In genomic region chr2:74380574-74381287, GRCm38 (mm10) we compare ENCODE assay signal across 26 mouse cellular contexts.
DNase-seq lines count a peak whose midpoint lies in the region; ATAC-seq and TF ChIP-seq lines count a peak whose summit lies in the region.
"Had no signal": no experiment of that assay in that cellular context is flagged by ENCODE, and none has a peak within 500 bp of the region (broad histone marks: within the 10 kb centered on the region; RNA-seq: fewer than 3 reads in every experiment).

No protein-coding gene starts in this region.

- no peak for TF ChIP-seq POLR2A in kidney, adult 2 months (IDR thresholded peaks at IDR 0.05; ENCODE audit: low read depth, low read length)

- no peak for ATAC-seq in kidney, embryonic 14.5 days (ENCODE audit: low FRiP score, low TSS enrichment)
- ATAC-seq in erythroid progenitor cell, adult 5-6 weeks (replicated peaks; ENCODE audit: low FRiP score, poor library complexity, severe bottlenecking) = no peak
- ATAC-seq: forebrain, embryonic 16.5 days; hindbrain, embryonic 16.5 days; midbrain, embryonic 15.5 days; Patski had no signal

- no peak for TF ChIP-seq CTCF in kidney, adult 2 months (conservative IDR thresholded peaks at IDR 0.05; ENCODE audit: insufficient read depth, insufficient read length, low read depth, low read length)

- 26% methylated on average over 7 of the region's 7 CpGs for WGBS in kidney, adult 2 months
- WGBS in kidney, embryonic 14.5 days = 21% methylated on average over 7 of the region's 7 CpGs
- WGBS in limb, embryonic 10.5 days = 26% methylated on average over 7 of the region's 7 CpGs
- WGBS in heart, embryonic 10.5 days = 75% methylated on average over 7 of the region's 7 CpGs

- H3K4me1 ChIP-seq in kidney, adult 2 months (ENCODE audit: control insufficient read depth, insufficient read depth, low read length) = no peaks in the 10 kb centered on the region
- no peaks in the 10 kb centered on the region for H3K4me1 ChIP-seq in kidney, embryonic 14.5 days (ENCODE audit: control insufficient read depth, insufficient read depth, low read length)
- peaks cover 26% of the 10 kb centered on the region for H3K4me1 ChIP-seq in limb, embryonic 10.5 days
- no peaks in the 10 kb centered on the region for H3K4me1 ChIP-seq in heart, embryonic 10.5 days
- H3K4me1 ChIP-seq: embryonic facial prominence, embryonic 13.5 days; heart, embryonic 15.5 days; liver, embryonic 15.5 days; lung, embryonic 15.5 days; midbrain, embryonic 10.5 days; midbrain, embryonic 15.5 days had no signal

- H3K9ac ChIP-seq in kidney, embryonic 14.5 days (ENCODE audit: low read depth, low read length) = no peak overlapping the region
- H3K9ac ChIP-seq: embryonic facial prominence, embryonic 13.5 days; heart, embryonic 15.5 days; liver, embryonic 15.5 days; lung, embryonic 15.5 days; midbrain, embryonic 15.5 days had no signal

- H3K4me3 ChIP-seq in kidney, adult 2 months (ENCODE audit: insufficient read depth, low read depth, low read length) = no peak overlapping the region
- H3K4me3 ChIP-seq in kidney, embryonic 14.5 days (ENCODE audit: low read length) = no peak overlapping the region
- 0 out of 2 replicates have a peak overlapping the region, but pooled peaks have one; percentile 3 for H3K4me3 ChIP-seq in limb, embryonic 10.5 days
- H3K4me3 ChIP-seq in heart, embryonic 10.5 days = no peak overlapping the region
- H3K4me3 ChIP-seq: embryonic facial prominence, embryonic 13.5 days; heart, embryonic 15.5 days; layer of hippocampus, adult 2 months; left cerebral cortex, adult 2 months; liver, embryonic 15.5 days; lung, embryonic 15.5 days; midbrain, embryonic 10.5 days; midbrain, embryonic 15.5 days had no signal

- H3K36me3 ChIP-seq in kidney, adult 2 months (ENCODE audit: control insufficient read depth, insufficient read depth, low read length) = no peaks in the 10 kb centered on the region
- H3K36me3 ChIP-seq in kidney, embryonic 14.5 days (ENCODE audit: control insufficient read depth, insufficient read depth, low read length) = no peaks in the 10 kb centered on the region
- H3K36me3 ChIP-seq in limb, embryonic 10.5 days = no peaks in the 10 kb centered on the region
- no peaks in the 10 kb centered on the region for H3K36me3 ChIP-seq in heart, embryonic 10.5 days
- H3K36me3 ChIP-seq: embryonic facial prominence, embryonic 13.5 days; heart, embryonic 15.5 days; liver, embryonic 15.5 days; lung, embryonic 15.5 days; midbrain, embryonic 10.5 days; midbrain, embryonic 15.5 days had no signal

- H3K4me2 ChIP-seq in kidney, embryonic 14.5 days (replicated peaks; ENCODE audit: low read depth, low read length) = no peak overlapping the region
- H3K4me2 ChIP-seq: embryonic facial prominence, embryonic 13.5 days; heart, embryonic 15.5 days; liver, embryonic 15.5 days; lung, embryonic 15.5 days; midbrain, embryonic 15.5 days had no signal

- H3K9me3 ChIP-seq in kidney, embryonic 14.5 days (ENCODE audit: control insufficient read depth, low read length) = no peaks in the 10 kb centered on the region
- H3K9me3 ChIP-seq in limb, embryonic 10.5 days (replicated peaks) = no peaks in the 10 kb centered on the region
- no peaks in the 10 kb centered on the region for H3K9me3 ChIP-seq in heart, embryonic 10.5 days
- H3K9me3 ChIP-seq: embryonic facial prominence, embryonic 13.5 days; heart, embryonic 15.5 days; liver, embryonic 15.5 days; lung, embryonic 15.5 days; midbrain, embryonic 15.5 days had no signal

- no peaks in the 10 kb centered on the region; the same call in 1 of the 2 replicates for H3K27me3 ChIP-seq in kidney, adult 2 months (replicated peaks; ENCODE audit: control insufficient read depth, insufficient read depth, low read length)
- no peaks in the 10 kb centered on the region for H3K27me3 ChIP-seq in kidney, embryonic 14.5 days (ENCODE audit: control insufficient read depth, insufficient read depth, low read length)
- H3K27me3 ChIP-seq in limb, embryonic 10.5 days (ENCODE audit: low read depth, poor library complexity, severe bottlenecking) = 0 out of 2 replicates have a peak, but pooled peaks cover 6% of the 10 kb centered on the region
- H3K27me3 ChIP-seq in heart, embryonic 10.5 days (ENCODE audit: insufficient read depth, poor library complexity, severe bottlenecking) = no peaks in the 10 kb centered on the region
- H3K27me3 ChIP-seq: embryonic facial prominence, embryonic 13.5 days; heart, embryonic 15.5 days; liver, embryonic 15.5 days; lung, embryonic 15.5 days; midbrain, embryonic 15.5 days had no signal

- DNase-seq in kidney, adult 2 months = peak; percentile 5
- DNase-seq in embryo, embryonic 11.5 days (ENCODE audit: low read depth, low spot score) = peak; percentile 46
- DNase-seq in limb, embryonic 10.5 days (ENCODE audit: low spot score) = peak; percentile 93
- peak; percentile 54 for DNase-seq in mesoderm, embryonic 11.5 days (ENCODE audit: low read depth, low spot score)
- DNase-seq in heart, embryonic 10.5 days (ENCODE audit: low spot score) = no peak
- no peak for DNase-seq in cerebellum, postnatal 14 days
- DNase-seq: adrenal gland, postnatal 10 days; cerebellum, adult 8-10 months; gastrocnemius, postnatal 10 days; kidney, adult 11 months; thymus, adult 2 months; thymus, postnatal 4 days had no signal

- H3K27ac ChIP-seq in kidney, adult 2 months (ENCODE audit: insufficient read depth, low read depth, low read length) = no peak overlapping the region
- no peak overlapping the region for H3K27ac ChIP-seq in kidney, embryonic 14.5 days (ENCODE audit: low read depth, low read length)
- H3K27ac ChIP-seq in limb, embryonic 10.5 days = no peak overlapping the region
- no peak overlapping the region for H3K27ac ChIP-seq in heart, embryonic 10.5 days
- H3K27ac ChIP-seq: embryonic facial prominence, embryonic 13.5 days; heart, embryonic 15.5 days; layer of hippocampus, adult 2 months; left cerebral cortex, adult 2 months; liver, embryonic 15.5 days; lung, embryonic 15.5 days; macrophage; midbrain, embryonic 10.5 days; midbrain, embryonic 15.5 days had no signal

Comparison
In these comparisons a context has a peak if more than half of its experiments do, and no peak if none do; other contexts are left out.
1. DNase-seq: peak in kidney, adult 2 months (single experiment), embryo, embryonic 11.5 days (single experiment), limb, embryonic 10.5 days (single experiment) and mesoderm, embryonic 11.5 days (single experiment); none in heart, embryonic 10.5 days (single experiment) and cerebellum, postnatal 14 days (0 of 2).